In the genomic region with DNA sequence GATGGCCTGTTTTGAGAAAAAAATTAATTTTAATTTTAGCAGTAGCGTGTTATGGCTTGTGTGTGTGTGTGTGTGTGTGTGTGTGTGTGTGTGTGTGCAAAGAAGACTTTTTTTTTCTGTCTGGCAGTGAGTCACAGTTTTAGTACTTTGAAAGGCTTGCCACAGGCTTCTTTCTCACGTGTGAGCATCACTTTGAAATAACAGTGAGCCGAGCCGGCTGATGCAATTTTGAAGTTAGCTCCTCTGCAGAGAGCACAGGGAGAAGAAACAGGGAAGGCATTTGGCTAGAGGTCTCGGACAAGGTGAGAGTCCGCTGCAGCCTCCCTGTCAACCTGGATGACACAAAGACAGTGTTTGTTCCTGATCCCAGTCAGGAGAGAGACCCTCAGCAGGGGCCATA, we compare ENCODE assay signal across 14 mouse cellular contexts.
A peak's percentile ranks its signal among the peaks of the same experiment; 100 is the strongest.
DNase-seq lines count a peak whose midpoint lies in the region; TF ChIP-seq lines count a peak whose summit lies in the region.
"Had no signal": no experiment of that assay in that cellular context is flagged by ENCODE, and none has a peak within 500 bp of the region (broad histone marks: within the 10 kb centered on the region; RNA-seq: fewer than 3 reads in every experiment).

No protein-coding gene starts in this region.

- no peak overlapping the region for H3K4me3 ChIP-seq in left cerebral cortex, adult 2 months
- H3K4me3 ChIP-seq: heart, embryonic 15.5 days had no signal

- intact Hi-C loops in left cerebral cortex, adult 2 months (cut with DNase I), result no loop called here

- DNase-seq in left cerebral cortex, adult 2 months (ENCODE audit: extremely low spot score in 1 of 2, low spot score in 2 of 2), result no peak
- DNase-seq in left cerebral cortex, adult 11 months (ENCODE audit: low spot score), result no peak
- DNase-seq in thymus, postnatal 0 days (ENCODE audit: low spot score), result peak; percentile 26
- DNase-seq in thymus, postnatal 4 days, result no peak
- DNase-seq in brain, adult 2 months (ENCODE audit: low read depth, low spot score), result peak; percentile 79
- DNase-seq in telencephalon, adult 2 months (ENCODE audit: low read depth, low spot score), result peak; percentile 76
- DNase-seq in lung, postnatal 25 days (ENCODE audit: low spot score), result no peak
- DNase-seq: adrenal gland, adult 8-10 months; kidney, adult 11 months; kidney, postnatal 4 days; lung, postnatal 14 days; midbrain, embryonic 14.5 days had no signal

- TF ChIP-seq CTCF in left cerebral cortex, adult 2 months (IDR thresholded peaks at IDR 0.05), result no peak

- H3K27ac ChIP-seq in left cerebral cortex, adult 2 months, result peak overlapping the region; percentile 94
- H3K27ac ChIP-seq: hindbrain, embryonic 14.5 days had no signal

Comparison
In these comparisons a context has a peak if more than half of its experiments do, and no peak if none do; other contexts are left out.
1. DNase-seq: peak in thymus, postnatal 0 days (single experiment), brain, adult 2 months (single experiment) and telencephalon, adult 2 months (single experiment); none in left cerebral cortex, adult 2 months (0 of 2), left cerebral cortex, adult 11 months (single experiment), thymus, postnatal 4 days (single experiment) and lung, postnatal 25 days (single experiment).